Mouse (Mus musculus): ENCODE measurements around the gene Adamts1. TPM values are rescaled to one million over a fixed set of nuclear protein-coding genes. Genes with fewer than 3 reads are reported as not detected.
A peak's percentile ranks its signal among the peaks of the same experiment; 100 is the strongest.

Gene Adamts1
- polyA plus RNA-seq, 1 experiment from 2014 or later, result 40.2 TPM

DNA sequence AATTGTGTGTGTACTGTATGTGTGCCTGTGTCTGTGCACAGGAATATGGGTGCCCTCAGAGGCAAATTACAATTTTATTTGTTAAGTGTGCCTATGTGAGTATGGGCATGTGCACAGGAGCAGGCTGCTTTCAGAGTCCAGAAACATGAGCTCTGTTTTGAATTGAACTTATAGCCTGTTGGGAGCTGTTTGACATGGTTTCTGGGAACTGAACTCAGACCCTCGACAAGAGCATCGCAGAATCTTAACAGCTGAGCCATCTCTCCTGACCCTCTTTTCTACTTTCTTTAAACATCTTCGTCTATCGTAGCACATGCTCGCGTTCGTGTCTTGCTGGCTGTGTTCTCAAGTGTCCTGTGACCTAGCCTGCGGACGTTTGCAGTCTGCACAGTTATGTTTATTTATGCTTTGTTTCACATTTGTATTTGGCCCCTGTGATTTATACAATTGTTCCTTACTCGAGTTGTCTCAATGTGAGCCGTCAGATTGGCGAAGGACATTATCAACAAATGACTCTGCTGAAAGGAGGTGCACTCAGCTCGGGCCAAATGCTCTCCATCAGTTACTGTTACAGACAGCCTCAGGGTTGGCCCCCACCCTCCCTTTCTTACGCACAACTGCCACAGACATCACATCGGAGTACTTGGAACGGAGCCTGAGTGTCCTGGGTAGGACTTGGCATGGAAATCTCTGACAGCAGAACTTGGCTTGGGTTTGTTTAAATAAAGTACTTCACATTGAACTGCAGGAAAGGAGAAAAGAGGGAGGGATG is 55.1 kb downstream of the Adamts1 start:
- H3K36me3 ChIP-seq (ENCODE audit: insufficient read depth), result no peaks in the 10 kb centered on the region
- H3K4me1 ChIP-seq (ENCODE audit: insufficient read depth), result peaks cover 8% of the 10 kb centered on the region
- DNase-seq (peak; percentile 96), ATAC-seq (ENCODE audit: insufficient read depth) (peak; percentile 98)
- H3K4me2 ChIP-seq, result peak overlapping the region; percentile 10; the same call in 1 of the 2 replicates
- no peaks in the 10 kb centered on the region for H3K9me3 ChIP-seq (ENCODE audit: low read depth, low read length)
- no peak overlapping the region for H3K4me3 ChIP-seq (ENCODE audit: low read depth, low read length)
- TF ChIP-seq CTCF (IDR thresholded peaks at IDR 0.05; ENCODE audit: low read depth), result no peak
- H3K9ac ChIP-seq, result no peak overlapping the region
- no peaks in the 10 kb centered on the region for H3K27me3 ChIP-seq (ENCODE audit: insufficient read depth, low read length)
- H3K27ac ChIP-seq (ENCODE audit: low read depth), result peak overlapping the region; percentile 84
- 13% methylated on average over 16 of the region's 16 CpGs for WGBS

DNA sequence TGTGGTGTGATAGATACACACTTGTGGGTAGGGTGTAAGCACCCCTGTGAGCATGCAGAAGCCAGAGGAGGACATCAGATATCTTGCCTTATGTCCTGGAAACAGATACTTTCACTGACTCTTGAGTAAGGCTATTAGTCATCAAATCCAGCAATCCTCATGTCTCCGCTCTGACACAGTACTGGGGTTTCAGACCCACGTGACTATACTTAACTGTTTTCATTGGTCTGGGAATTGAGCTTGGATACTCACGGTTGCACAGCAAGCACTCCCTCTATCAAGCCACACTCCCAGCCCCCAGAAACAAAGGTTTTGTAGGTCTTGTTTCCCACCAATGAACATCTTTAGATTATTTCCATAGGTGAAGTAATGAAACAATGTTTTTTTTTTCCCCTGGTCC is 56.5 kb downstream of the Adamts1 start:
- H3K4me1 ChIP-seq (ENCODE audit: insufficient read depth), result peaks cover 4% of the 10 kb centered on the region; the same call in 1 of the 2 replicates
- WGBS, result 73% methylated on average over 3 of the region's 3 CpGs
- no peak overlapping the region for H3K4me2 ChIP-seq
- H3K9ac ChIP-seq, result no peak overlapping the region
- DNase-seq (no peak), ATAC-seq (ENCODE audit: insufficient read depth) (no peak)
- H3K36me3 ChIP-seq (ENCODE audit: insufficient read depth), result no peaks in the 10 kb centered on the region
- no peak overlapping the region for H3K4me3 ChIP-seq (ENCODE audit: low read depth, low read length)
- H3K27ac ChIP-seq (ENCODE audit: low read depth), result no peak overlapping the region
- no peak for TF ChIP-seq CTCF (IDR thresholded peaks at IDR 0.05; ENCODE audit: low read depth)
- H3K9me3 ChIP-seq (ENCODE audit: low read depth, low read length), result no peaks in the 10 kb centered on the region
- no peaks in the 10 kb centered on the region for H3K27me3 ChIP-seq (ENCODE audit: insufficient read depth, low read length)

Other genes with a start within 250 kb of the Adamts1 start
- gene Cyyr1, start 249.7 kb downstream of the Adamts1 start, polyA plus RNA-seq (2014; fragmentation: Nextera tagmentation; extraction: Ambion mirVana), result 11.5 and 11.8 TPM in 2 replicates
- gene Adamts5, start 98.7 kb upstream of the Adamts1 start, polyA plus RNA-seq (2014; fragmentation: Nextera tagmentation; extraction: Ambion mirVana), result 3.2 and 3.7 TPM in 2 replicates

Measured in lung, embryonic 14.5 days (tissue).